Mouse (Mus musculus) liver, embryonic 11.5 days (tissue): ENCODE measurements at regions not wholly inside any gene's neighbourhood (a gene's known extent, or its start where the extent isn't known, plus 50 kb on each side); places are given as distances from the start of the nearest gene placed in this dataset.

Source experiments
- ATAC-seq: fragments of 200-750 bp; cut with Nextera tagmentation; replicated peaks from 2 replicates; pipeline ENCODE4 v1.8.0; 2017; ENCODE audit warnings: moderate number of reproducible peaks, mild to moderate bottlenecking, moderate TSS enrichment, moderate library complexity; ENCODE audit not compliant: low FRiP score
- DNase-seq: peaks from one replicate; pipeline ENCODE4 v3.0.0-alpha.2; 2017; ENCODE audit warnings: low spot score
- H3K27ac ChIP-seq: fragments of 300-500 bp; sonication (generic); 2 replicates; pipeline ENCODE4 v1.5.1; 2014; ENCODE audit warnings: mild to moderate bottlenecking, low read depth, low read length, control low read depth
- H3K27me3 ChIP-seq: fragments of 300-500 bp; sonication (generic); replicated peaks from 2 replicates; pipeline ENCODE4 v1.6.1; 2014; ENCODE audit warnings: low read length, mixed read lengths; ENCODE audit not compliant: control insufficient read depth, insufficient read depth
- H3K36me3 ChIP-seq: fragments of 300-500 bp; sonication (generic); 2 replicates; pipeline ENCODE4 v1.6.1; 2014; ENCODE audit warnings: mild to moderate bottlenecking, low read length, moderate library complexity, mixed read lengths; ENCODE audit not compliant: control insufficient read depth, insufficient read depth
- H3K4me1 ChIP-seq: fragments of 300-500 bp; sonication (generic); replicated peaks from 2 replicates; pipeline ENCODE4 v1.6.1; 2014; ENCODE audit warnings: low read length, mixed read lengths; ENCODE audit not compliant: control insufficient read depth, insufficient read depth
- H3K4me2 ChIP-seq: fragments of 300-500 bp; sonication (generic); 2 replicates; pipeline ENCODE4 v1.6.1; 2014; ENCODE audit warnings: mild to moderate bottlenecking, control low read depth, moderate library complexity
- H3K4me3 ChIP-seq: fragments of 300-500 bp; sonication (generic); 2 replicates; pipeline ENCODE4 v1.5.1; 2014; ENCODE audit warnings: low read depth, low read length, control low read depth
- H3K9ac ChIP-seq: fragments of 300-500 bp; sonication (generic); 2 replicates; pipeline ENCODE4 v1.6.1; 2014; ENCODE audit warnings: low read depth, low read length, control low read depth
- H3K9me3 ChIP-seq: fragments of 300-500 bp; sonication (generic); 2 replicates; pipeline ENCODE4 v1.6.1; 2016; ENCODE audit warnings: low read length, inconsistent platforms, mixed read lengths; ENCODE audit not compliant: control insufficient read depth
- WGBS: fragments of 180-500 bp; shearing (Covaris S2); extraction: QIAGEN DNeasy Blood & Tissue Kit; methylation state at CpG from one replicate; pipeline ENCODE4 v1.1.7; 2014; 5-methylcytosine and 5-hydroxymethylcytosine counted together

DNA sequence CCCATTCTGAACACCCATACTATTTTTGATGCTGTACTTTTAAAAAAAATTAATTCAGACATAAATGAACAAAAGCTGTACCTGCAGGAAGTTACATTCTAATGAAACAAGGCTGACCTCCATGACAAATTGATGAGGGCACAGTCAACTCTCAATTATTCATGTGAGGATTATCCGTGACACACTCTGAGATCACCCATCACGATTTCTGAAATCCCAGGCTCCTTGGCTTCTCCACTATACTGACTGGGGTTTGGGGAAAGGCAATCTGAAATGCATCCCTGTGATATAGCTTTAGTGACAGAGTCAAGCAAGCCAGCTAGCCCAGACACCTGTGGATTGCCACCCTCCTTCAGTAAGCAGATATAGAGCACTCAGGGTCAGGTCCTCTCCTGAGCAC is 320.9 kb upstream of the Arid1b start:
- DNase-seq (no peak), ATAC-seq (no peak)
- Histone ChIP-seq H3K4me1 (no peaks in the 10 kb centered on the region), H3K27ac (no peak overlapping the region), H3K4me2 (no peak overlapping the region), H3K9me3 (no peaks in the 10 kb centered on the region), H3K4me3 (no peak overlapping the region), H3K9ac (no peak overlapping the region), H3K27me3 (no peaks in the 10 kb centered on the region), H3K36me3 (no peaks in the 10 kb centered on the region)
- 74% methylated on average over 2 of the region's 2 CpGs for WGBS

DNA sequence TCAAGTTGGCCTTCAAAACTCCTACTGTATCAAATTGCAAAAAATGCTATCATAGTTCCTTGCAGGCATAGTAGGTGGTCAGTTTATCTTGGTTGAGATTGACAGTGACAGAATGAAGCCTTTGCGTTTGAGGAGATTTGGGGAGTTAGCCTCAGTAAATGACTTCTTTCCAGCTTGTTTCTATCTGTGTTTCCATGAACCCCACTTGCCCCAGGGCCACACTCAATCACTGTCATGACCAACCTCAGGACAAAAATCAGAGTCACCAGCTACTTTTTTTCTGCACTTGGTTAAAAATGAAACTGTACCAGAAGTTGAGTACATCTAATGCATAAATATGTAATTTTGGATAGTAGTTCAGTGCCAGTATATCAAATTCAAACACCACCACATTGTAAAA is 287.7 kb upstream of the Arid1b start:
- H3K36me3 ChIP-seq: no peaks in the 10 kb centered on the region
- H3K9ac ChIP-seq: no peak overlapping the region
- DNase-seq: no peak
- 58% methylated on average over 1 of the region's 1 CpGs for WGBS
- H3K4me1 ChIP-seq: no peaks in the 10 kb centered on the region
- no peak overlapping the region for H3K4me2 ChIP-seq
- ATAC-seq: no peak
- no peaks in the 10 kb centered on the region for H3K27me3 ChIP-seq
- no peak overlapping the region for H3K27ac ChIP-seq
- no peak overlapping the region for H3K4me3 ChIP-seq
- H3K9me3 ChIP-seq: no peaks in the 10 kb centered on the region

DNA sequence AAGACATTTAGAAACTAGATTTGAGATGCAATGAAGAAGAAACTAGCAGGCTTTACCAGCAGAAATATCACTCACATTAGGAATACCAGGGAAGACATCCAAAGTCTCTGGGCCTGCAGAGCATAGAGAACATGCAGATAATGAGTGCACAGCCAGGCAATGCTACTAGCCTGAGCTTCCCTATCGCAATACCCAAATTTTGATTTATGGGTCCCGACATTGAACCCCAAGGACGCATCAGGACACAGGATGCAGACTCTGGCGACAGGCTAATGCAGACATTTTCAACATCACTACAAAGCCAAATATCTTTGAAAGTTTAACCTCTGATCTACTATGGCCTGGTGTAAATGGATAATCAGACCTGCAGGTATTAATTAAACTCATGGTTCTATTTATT is 273.1 kb upstream of the Arid1b start:
- H3K27me3 ChIP-seq: no peaks in the 10 kb centered on the region
- ATAC-seq (no peak), DNase-seq (no peak)
- H3K4me3 ChIP-seq: no peak overlapping the region
- H3K9ac ChIP-seq: no peak overlapping the region
- no peak overlapping the region for H3K27ac ChIP-seq
- no peaks in the 10 kb centered on the region for H3K4me1 ChIP-seq
- H3K36me3 ChIP-seq: no peaks in the 10 kb centered on the region
- no peaks in the 10 kb centered on the region for H3K9me3 ChIP-seq
- 79% methylated on average over 4 of the region's 4 CpGs for WGBS
- no peak overlapping the region for H3K4me2 ChIP-seq

DNA sequence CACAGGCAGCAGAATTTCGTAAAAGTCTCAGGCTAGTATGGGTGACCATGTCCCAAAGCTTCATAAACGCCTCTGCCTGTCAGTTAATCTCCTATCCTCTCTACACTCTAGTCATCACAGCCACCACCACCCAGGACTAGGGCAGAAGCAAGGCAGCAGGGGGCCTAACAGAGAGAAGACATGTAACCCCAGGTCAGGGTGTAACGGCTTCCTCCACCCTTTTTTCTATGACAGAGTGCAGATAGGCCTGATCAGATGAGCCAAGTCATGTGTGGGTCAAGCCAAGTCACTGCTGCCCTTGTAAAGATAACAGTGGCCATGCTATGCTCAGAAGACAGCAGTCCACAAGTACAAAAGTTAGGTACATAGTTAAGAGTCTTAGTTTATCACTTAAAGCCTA is 270.1 kb upstream of the Arid1b start:
- no peak overlapping the region for H3K9ac ChIP-seq
- no peak overlapping the region for H3K4me2 ChIP-seq
- H3K27me3 ChIP-seq: no peaks in the 10 kb centered on the region
- DNase-seq: no peak
- no peaks in the 10 kb centered on the region for H3K9me3 ChIP-seq
- ATAC-seq: peak; percentile 53; the same call in 1 of the 2 replicates
- no peak overlapping the region for H3K27ac ChIP-seq
- H3K4me1 ChIP-seq: no peaks in the 10 kb centered on the region
- no peak overlapping the region for H3K4me3 ChIP-seq
- 60% methylated on average over 3 of the region's 3 CpGs for whole genome bisulfite sequencing
- no peaks in the 10 kb centered on the region for H3K36me3 ChIP-seq

DNA sequence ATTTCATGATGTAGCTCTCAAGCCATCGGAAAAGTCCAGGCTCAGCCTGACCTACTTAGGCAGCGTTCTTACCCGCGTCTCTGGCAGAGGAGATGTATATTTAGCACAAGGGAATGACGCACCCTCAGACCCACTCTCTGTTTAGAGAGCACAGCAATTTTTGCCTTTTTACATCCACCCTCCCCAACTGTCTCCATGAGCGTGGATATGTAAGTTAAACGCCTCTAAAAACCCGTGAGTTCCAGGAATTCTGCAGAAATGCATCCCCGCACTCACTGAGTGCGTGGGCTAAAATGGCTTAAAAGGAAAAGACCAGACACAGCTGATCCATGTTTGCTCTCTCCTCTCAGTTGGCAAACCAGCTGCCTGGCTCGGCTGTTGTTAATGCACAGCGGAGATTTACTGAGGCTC is 267.8 kb upstream of the Arid1b start:
- ATAC-seq (no peak), DNase-seq (no peak)
- Histone ChIP-seq H3K36me3 (no peaks in the 10 kb centered on the region), H3K27ac (no peak overlapping the region), H3K27me3 (no peaks in the 10 kb centered on the region), H3K4me3 (no peak overlapping the region), H3K9me3 (no peaks in the 10 kb centered on the region), H3K4me2 (no peak overlapping the region), H3K9ac (no peak overlapping the region), H3K4me1 (no peaks in the 10 kb centered on the region)
- 81% methylated on average over 12 of the region's 12 CpGs for WGBS

DNA sequence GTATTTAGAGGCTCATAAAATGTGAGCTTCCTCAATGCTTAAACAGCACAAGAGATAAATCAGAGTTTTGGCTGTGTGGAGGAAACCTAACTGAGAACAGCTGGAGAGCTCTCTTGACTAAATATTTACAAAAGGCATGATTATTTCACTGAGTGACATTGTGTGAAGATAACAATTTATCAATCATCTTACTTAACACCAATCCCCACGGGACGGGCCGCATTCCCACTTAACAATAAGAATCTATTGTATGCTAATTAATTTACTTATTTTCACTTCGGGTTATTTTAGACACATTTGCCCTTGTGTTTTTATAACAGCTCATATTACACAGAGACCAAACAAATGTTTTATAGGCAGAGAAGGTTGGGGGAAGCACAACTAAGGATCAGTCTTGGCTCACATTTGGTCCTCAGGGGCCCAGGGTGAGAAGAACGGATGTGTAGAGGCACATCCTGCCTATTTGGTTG is 259.7 kb upstream of the Arid1b start:
- no peak overlapping the region for H3K4me3 ChIP-seq
- no peak overlapping the region for H3K9ac ChIP-seq
- 51% methylated on average over 5 of the region's 5 CpGs for WGBS
- no peaks in the 10 kb centered on the region for H3K27me3 ChIP-seq
- no peaks in the 10 kb centered on the region for H3K36me3 ChIP-seq
- no peak overlapping the region for H3K27ac ChIP-seq
- no peaks in the 10 kb centered on the region for H3K4me1 ChIP-seq
- DNase-seq (no peak), ATAC-seq (no peak)
- no peak overlapping the region for H3K4me2 ChIP-seq
- H3K9me3 ChIP-seq: no peaks in the 10 kb centered on the region

DNA sequence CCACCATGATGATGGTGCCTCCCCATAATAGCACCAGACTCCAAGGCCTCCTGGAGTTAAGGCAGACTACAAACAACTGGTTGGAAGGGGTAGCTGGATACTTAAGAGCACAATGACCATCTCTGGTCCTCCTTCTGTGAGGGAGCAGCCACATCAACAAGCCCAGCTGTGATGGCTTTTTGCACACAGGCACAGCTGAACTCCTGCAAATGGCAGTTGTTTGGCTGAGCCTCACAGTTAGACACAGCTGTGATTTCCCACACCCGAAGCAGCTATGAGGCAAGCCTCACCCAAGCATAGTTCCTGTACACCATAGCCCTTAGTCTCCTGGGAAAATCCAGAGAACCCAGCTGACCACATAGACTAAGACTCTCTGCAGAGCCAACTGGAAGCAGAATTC is 258.9 kb upstream of the Arid1b start:
- Histone ChIP-seq H3K4me3 (no peak overlapping the region), H3K9ac (no peak overlapping the region), H3K27ac (no peak overlapping the region), H3K4me1 (no peaks in the 10 kb centered on the region), H3K36me3 (no peaks in the 10 kb centered on the region), H3K9me3 (no peaks in the 10 kb centered on the region), H3K4me2 (no peak overlapping the region), H3K27me3 (no peaks in the 10 kb centered on the region)
- ATAC-seq (no peak), DNase-seq (no peak)
- 73% methylated on average over 1 of the region's 1 CpGs for WGBS

DNA sequence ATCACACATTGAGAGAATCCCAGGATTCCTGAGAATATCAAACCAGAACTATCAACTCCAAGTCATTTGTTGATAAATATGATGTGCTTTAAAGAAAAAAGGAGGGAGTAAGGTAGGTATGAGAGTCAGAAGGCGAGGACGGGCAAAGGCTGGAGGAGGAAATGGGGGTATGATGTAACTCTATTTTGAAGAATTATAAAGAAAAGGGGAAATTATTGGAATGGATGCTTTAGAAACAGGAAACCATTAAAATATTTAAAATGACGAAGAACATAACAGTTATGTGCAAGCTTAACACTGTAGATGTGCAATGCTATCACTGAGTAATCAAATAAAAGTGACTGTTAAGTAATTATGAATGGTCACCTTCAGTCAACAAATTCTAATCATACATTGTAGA is 257.4 kb upstream of the Arid1b start:
- Histone ChIP-seq H3K4me1 (no peaks in the 10 kb centered on the region), H3K27ac (no peak overlapping the region), H3K27me3 (no peaks in the 10 kb centered on the region), H3K4me2 (no peak overlapping the region), H3K9me3 (no peaks in the 10 kb centered on the region), H3K36me3 (no peaks in the 10 kb centered on the region), H3K9ac (no peak overlapping the region), H3K4me3 (no peak overlapping the region)
- 70% methylated on average over 3 of the region's 3 CpGs for WGBS
- ATAC-seq (no peak), DNase-seq (no peak)

- Histone ChIP-seq H3K36me3 (no peaks in the 10 kb centered on the region), H3K9ac (no peak overlapping the region), H3K4me2 (no peak overlapping the region), H3K4me3 (no peak overlapping the region), H3K27ac (no peak overlapping the region), H3K4me1 (no peaks in the 10 kb centered on the region), H3K9me3 (no peaks in the 10 kb centered on the region), H3K27me3 (no peaks in the 10 kb centered on the region)
- WGBS: 18% methylated on average over 7 of the region's 7 CpGs
- DNase-seq (no peak), ATAC-seq (no peak)
These were observed 255.2 kb upstream of the Arid1b start for GRCm38 (mm10) chr17:4738717-4739485.
